Mouse (Mus musculus) spleen, adult 2 months (tissue): ENCODE results near the gene 5430419D17Rik.

Experiments used
- CTCF ChIP-seq: fragments of 200-500 bp; IDR thresholded peaks from 2 replicates; pipeline ENCODE4 v1.5.1; 2011; ENCODE audit warnings: mild to moderate bottlenecking, inconsistent platforms; ENCODE audit not compliant: insufficient read depth, insufficient read length, insufficient replicate concordance; ENCODE audit errors: extremely low read depth
- POLR2A ChIP-seq: fragments of 200-500 bp; IDR thresholded peaks from 2 replicates; pipeline ENCODE4 v1.6.1; 2011; ENCODE audit warnings: low read depth, low read length, inconsistent platforms

DNA sequence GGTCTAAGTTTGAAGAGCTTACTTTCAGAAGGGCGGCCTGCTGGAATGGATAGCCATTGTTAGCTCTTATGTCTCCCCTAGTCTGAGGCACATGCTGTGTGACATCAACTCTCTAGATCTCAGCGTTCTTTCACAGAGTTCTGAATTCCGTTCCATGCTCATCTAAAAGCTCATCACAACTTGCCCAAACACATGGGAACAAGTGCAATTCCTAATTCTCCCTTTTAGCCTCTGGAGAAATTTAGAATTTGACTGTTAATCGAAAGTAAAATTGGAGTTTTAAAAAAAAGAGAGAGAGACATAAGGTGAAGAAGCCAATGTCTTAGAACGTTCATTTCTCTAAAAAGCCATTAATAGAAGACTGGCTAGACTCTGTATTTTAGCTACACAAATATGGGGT is 155.2 kb downstream of the 5430419D17Rik start, which contains the start of gene Fam24b:
- TF ChIP-seq POLR2A = no peak
- TF ChIP-seq CTCF = no peak
